Mouse (Mus musculus) skeletal muscle tissue, adult 2 months (tissue): ENCODE results near the gene Mei4.

ENCODE experiments used
- DNase-seq: peaks from one replicate; pipeline ENCODE4 v3.0.0-alpha.2; 2012; ENCODE audit warnings: low read depth, low spot score

Mei4 gene

DNA sequence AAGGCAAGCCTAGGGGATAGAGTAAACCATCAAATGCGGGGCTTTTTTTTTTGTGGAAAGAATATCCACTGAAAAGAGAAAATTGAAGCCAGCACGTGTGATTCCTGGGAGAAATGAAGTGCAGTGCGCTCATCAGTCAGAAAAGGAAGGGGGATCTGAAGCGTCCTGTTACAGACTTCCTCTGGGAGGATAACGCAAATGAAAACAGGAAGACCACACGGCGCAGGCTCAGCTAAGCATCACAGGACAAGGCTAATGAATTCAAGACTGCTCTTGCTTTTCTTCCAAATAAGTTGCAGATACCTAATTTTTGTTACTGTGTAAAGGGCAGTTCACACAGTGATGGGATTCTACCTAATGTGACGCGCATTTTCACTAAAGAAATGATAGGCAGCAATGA, 296.7 kb downstream of the Mei4 start:
- DNase-seq: no peak

DNA sequence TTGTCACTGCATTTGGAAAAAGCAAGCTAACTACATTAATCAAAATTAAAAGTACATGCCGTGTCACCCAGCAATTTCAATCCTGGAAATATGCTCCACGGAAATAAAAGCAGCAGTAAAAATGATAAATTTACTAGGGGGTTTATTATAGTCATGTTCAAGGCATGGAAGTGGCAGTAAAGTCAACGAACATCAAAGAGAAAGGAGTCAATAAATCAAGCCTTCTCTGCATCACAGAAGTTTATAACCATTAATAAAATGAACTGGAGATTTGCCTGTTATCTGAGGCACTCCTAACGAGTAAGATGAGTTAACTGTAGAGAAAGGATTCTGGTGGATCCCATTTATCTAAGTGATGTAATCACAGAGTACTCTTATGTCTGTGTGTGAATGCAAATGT, 298.9 kb downstream of the Mei4 start:
- DNase-seq: no peak

DNA sequence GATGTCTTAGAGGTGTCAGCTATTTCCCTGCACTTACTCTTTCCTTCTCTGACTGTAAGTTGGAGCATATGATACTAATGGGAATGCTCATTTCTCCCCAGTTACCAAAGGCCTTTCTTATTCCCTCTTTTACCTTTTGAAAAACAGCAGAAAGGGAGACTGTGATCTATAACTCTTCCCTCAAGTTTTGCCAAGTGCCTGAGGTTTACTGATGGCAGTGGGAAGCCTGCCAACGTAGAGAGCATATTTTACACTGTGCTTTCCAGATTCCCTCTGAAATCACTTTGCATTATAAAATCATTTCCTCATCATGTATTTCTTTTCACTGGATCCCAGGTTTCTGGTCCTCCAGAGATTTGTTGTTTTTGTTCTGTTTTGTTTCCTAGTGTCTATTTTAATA, 354.5 kb downstream of the Mei4 start:
- DNase-seq: no peak

DNA sequence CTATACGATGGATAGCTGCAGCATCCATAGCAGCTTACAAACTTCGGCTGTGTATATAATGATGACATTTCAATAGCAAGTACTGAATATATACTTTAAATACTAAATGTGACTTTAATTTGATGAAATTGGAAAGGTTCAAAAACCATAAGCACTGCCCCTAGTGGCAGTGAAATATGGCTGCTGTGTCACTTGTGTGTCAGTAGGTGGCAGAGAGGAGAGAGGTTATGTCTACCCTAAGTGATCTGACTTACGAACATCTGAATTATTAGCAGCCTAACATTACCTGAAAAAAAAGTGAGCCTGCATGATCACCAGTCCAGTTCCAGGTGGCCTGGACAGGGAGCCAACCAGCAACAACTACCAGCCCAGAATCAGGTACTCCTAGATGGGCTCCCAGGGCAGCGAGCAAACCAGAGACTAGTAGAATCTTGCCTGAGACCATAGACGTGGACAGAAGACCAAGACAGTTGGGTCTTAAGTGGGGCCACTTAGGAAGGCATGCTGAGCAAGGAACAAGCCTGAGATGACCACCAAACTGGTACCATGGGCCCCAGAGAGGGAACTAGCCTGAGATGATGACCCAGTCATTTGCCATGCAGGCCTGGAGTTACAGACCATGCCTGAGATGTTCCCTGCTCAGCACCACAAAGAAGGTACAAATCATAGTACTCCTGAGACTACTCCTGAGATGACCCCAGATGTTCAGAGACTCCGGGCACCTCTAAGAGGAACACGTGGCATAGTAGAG, 384.4 kb downstream of the Mei4 start:
- DNase-seq: no peak
